Mouse (Mus musculus): ENCODE data around the gene Slc5a4a.

Gene Slc5a4a

GRCm38 (mm10) chr10:76225944-76226343 is 78.7 kb downstream of the Slc5a4a start:
- no peak for DNase-seq

GRCm38 (mm10) chr10:76229627-76230026 is 82.4 kb downstream of the Slc5a4a start:
- no peak for DNase-seq

- peak; percentile 92 to 95 for DNase-seq
Observed at GRCm38 (mm10) chr10:76237341-76238225, 90.3 kb downstream of the Slc5a4a start, which contains the start of gene Prmt2. Gene Prmt2 (minus strand): TSS chr10:76237865.
